Mouse (Mus musculus) T-helper 17 cell (primary cell): Measurements from ENCODE around the gene Cnksr1.

Source experiments
- in situ Hi-C, 2 experiments: fragments of 300-600 bp; cut with MboI, MseI; formaldehyde crosslinking; loops; 1 replicate in 1 of 2; 2 replicates in 1 of 2; pipeline ENCODE4 v1.15.1; 2025; ENCODE audit warnings: high pct_unique_total_duplicates in 2 of 2

Cnksr1 gene

GRCm38 (mm10) chr4:134222793-134223600 is 15.2 kb downstream of the Cnksr1 start:
- in situ Hi-C loops, result no loop called here

GRCm38 (mm10) chr4:134206488-134207053 is 31.6 kb downstream of the Cnksr1 start:
- in situ Hi-C loops, result no loop called here

- in situ Hi-C loops, result no loop called here
These were observed 34.8 kb downstream of the Cnksr1 start for GRCm38 (mm10) chr4:134203340-134203896.

GRCm38 (mm10) chr4:134202904-134203303 is 35.3 kb downstream of the Cnksr1 start, which contains the start of gene Gm7534:
Gm7534 (minus strand) TSS chr4:134203004.
- in situ Hi-C loops, result no loop called here

GRCm38 (mm10) chr4:134199371-134199770 is 38.8 kb downstream of the Cnksr1 start:
- in situ Hi-C loops, result loop anchor here (5.0 kb wide), 2 partner anchors 33 to 93 kb away; no protein-coding TSS in a partner anchor

- in situ Hi-C loops, result loop anchor here in 1 of 2 experiments (10.0 kb wide), 1 partner anchor 109 kb away; no protein-coding TSS in a partner anchor
These were observed 51.9 kb downstream of the Cnksr1 start for GRCm38 (mm10) chr4:134186268-134186667.

- in situ Hi-C loops, result loop anchor here in 1 of 2 experiments (10.0 kb wide), 1 partner anchor 109 kb away; no protein-coding TSS in a partner anchor
These were observed 52.6 kb downstream of the Cnksr1 start for GRCm38 (mm10) chr4:134185569-134185968.

- in situ Hi-C loops, result loop anchor here in 1 of 2 experiments (10.0 kb wide), 1 partner anchor 111 kb away; no protein-coding TSS in a partner anchor
These were observed 54.5 kb downstream of the Cnksr1 start for GRCm38 (mm10) chr4:134183711-134184110.

- in situ Hi-C loops, result loop anchor here in 1 of 2 experiments (10.0 kb wide), 1 partner anchor 113 kb away; no protein-coding TSS in a partner anchor
These were observed 56.4 kb downstream of the Cnksr1 start for GRCm38 (mm10) chr4:134181825-134182224.

- in situ Hi-C loops, result loop anchor here in 1 of 2 experiments (10.0 kb wide), 1 partner anchor 114 kb away; no protein-coding TSS in a partner anchor
These were observed 57.1 kb downstream of the Cnksr1 start for GRCm38 (mm10) chr4:134181112-134181511.
